ENCODE assay signal across 22 mouse cellular contexts in genomic region chr2:68951706-68952105, GRCm38 (mm10).
"Had no signal": no experiment of that assay in that cellular context is flagged by ENCODE, and none has a peak within 500 bp of the region (broad histone marks: within the 10 kb centered on the region; RNA-seq: fewer than 3 reads in every experiment).

No protein-coding gene starts in this region.

- H3K27me3 ChIP-seq: intestine, embryonic 15.5 days; limb, embryonic 13.5 days; liver, embryonic 12.5 days; liver, embryonic 15.5 days; lung, embryonic 15.5 days; megakaryocyte, embryonic 14.5 days; midbrain, embryonic 15.5 days; neural tube, embryonic 12.5 days; neural tube, embryonic 15.5 days had no signal

- H3K9me3 ChIP-seq: intestine, embryonic 15.5 days; limb, embryonic 10.5 days; limb, embryonic 13.5 days; liver, embryonic 12.5 days; liver, embryonic 15.5 days; lung, embryonic 15.5 days; midbrain, embryonic 15.5 days; neural tube, embryonic 12.5 days had no signal

- H3K4me3 ChIP-seq: intestine, embryonic 15.5 days; layer of hippocampus, adult 2 months; limb, embryonic 10.5 days; limb, embryonic 13.5 days; liver, embryonic 12.5 days; liver, embryonic 15.5 days; lung, embryonic 15.5 days; megakaryocyte, embryonic 14.5 days; midbrain, embryonic 10.5 days; midbrain, embryonic 15.5 days; neural tube, embryonic 12.5 days; neural tube, embryonic 15.5 days had no signal

- ATAC-seq: intestine, embryonic 15.5 days; liver, embryonic 12.5 days; midbrain, embryonic 15.5 days had no signal

- H3K9ac ChIP-seq: intestine, embryonic 15.5 days; limb, embryonic 13.5 days; liver, embryonic 12.5 days; liver, embryonic 15.5 days; lung, embryonic 15.5 days; midbrain, embryonic 15.5 days; neural tube, embryonic 12.5 days; neural tube, embryonic 15.5 days had no signal

- H3K27ac ChIP-seq: intestine, embryonic 15.5 days; layer of hippocampus, adult 2 months; limb, embryonic 10.5 days; limb, embryonic 13.5 days; liver, embryonic 12.5 days; liver, embryonic 15.5 days; lung, embryonic 15.5 days; midbrain, embryonic 10.5 days; midbrain, embryonic 15.5 days; neural tube, embryonic 12.5 days; neural tube, embryonic 15.5 days; stomach, postnatal 0 days had no signal

- H3K4me1 ChIP-seq: intestine, embryonic 15.5 days; limb, embryonic 10.5 days; lung, embryonic 15.5 days; midbrain, embryonic 10.5 days; midbrain, embryonic 15.5 days; neural tube, embryonic 12.5 days; neural tube, embryonic 15.5 days had no signal

- H3K36me3 ChIP-seq: intestine, embryonic 15.5 days; liver, embryonic 15.5 days; lung, embryonic 15.5 days had no signal

- H3K4me2 ChIP-seq: intestine, embryonic 15.5 days; limb, embryonic 13.5 days; liver, embryonic 12.5 days; liver, embryonic 15.5 days; lung, embryonic 15.5 days; midbrain, embryonic 15.5 days; neural tube, embryonic 12.5 days; neural tube, embryonic 15.5 days had no signal

- DNase-seq: layer of hippocampus, adult 9-11 months; liver; lung, adult 18-20 months; lung, postnatal 10 days; lung, postnatal 36 days; right cerebral cortex, adult 18-20 months; right cerebral cortex, postnatal 14 days; right cerebral cortex, postnatal 4 days; thymus, postnatal 25 days had no signal
